Mouse (Mus musculus): ENCODE measurements around the gene Ugt1a9. TPM values are rescaled to one million over a fixed set of nuclear protein-coding genes. Genes with fewer than 3 reads are reported as not detected.

The Ugt1a9 gene
- total and polyA plus RNA-seq, 3 experiments, result not detected

DNA sequence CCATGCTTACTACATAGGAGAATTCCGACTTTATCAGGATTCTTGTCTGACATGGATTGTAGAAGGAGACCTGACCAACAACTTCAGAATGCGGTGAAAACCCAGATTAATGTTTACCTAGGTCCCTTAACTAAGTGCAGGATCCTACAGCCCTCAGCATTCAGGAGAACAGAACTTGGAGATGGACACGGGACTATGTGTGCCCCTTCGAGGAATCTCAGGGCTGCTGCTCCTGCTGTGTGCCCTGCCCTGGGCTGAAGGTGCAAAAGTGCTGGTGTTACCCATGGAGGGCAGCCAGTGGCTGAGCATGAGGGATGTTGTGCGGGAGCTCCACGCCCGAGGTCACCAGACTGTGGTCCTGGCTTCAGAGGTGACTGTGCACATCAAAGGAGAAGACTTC, 129.9 kb downstream of the Ugt1a9 start, which contains the start of gene Ugt1a2:
Ugt1a2 (plus strand) TSS at position 146 of the 400 bp plus-strand sequence.
- WGBS, result 75% methylated on average over 7 of the region's 7 CpGs
- H3K4me3 ChIP-seq, result no peak within 1 kb of the TSS
- H3K27me3 ChIP-seq (ENCODE audit: control insufficient read depth, insufficient read depth, low read length), result 0 out of 2 replicates have a peak, but pooled peaks cover 1% of the 10 kb centered on the region
- H3K27ac ChIP-seq, result no peak within 1 kb of the TSS
- H3K9ac ChIP-seq (ENCODE audit: low read depth, low read length), result no peak within 1 kb of the TSS
- intact Hi-C loops (cut with DNase I), result no loop called here
- TF ChIP-seq POLR2A (IDR thresholded peaks at IDR 0.05; ENCODE audit: insufficient read depth, low read depth, low read length) (no peak), EP300 (IDR thresholded peaks at IDR 0.05; ENCODE audit: insufficient read depth, low read depth, low read length) (no peak), CTCF (IDR thresholded peaks at IDR 0.05) (no peak)
- DNase-seq, result no peak
- H3K36me3 ChIP-seq (ENCODE audit: control insufficient read depth, insufficient read depth, low read length), result no peaks in the 10 kb centered on the region
- no peaks in the 10 kb centered on the region for H3K4me1 ChIP-seq (ENCODE audit: control insufficient read depth, insufficient read depth, low read length)
- H3K79me2 ChIP-seq (replicated peaks; ENCODE audit: control insufficient read depth, insufficient read depth, low read length), result no peaks in the 10 kb centered on the region

DNA sequence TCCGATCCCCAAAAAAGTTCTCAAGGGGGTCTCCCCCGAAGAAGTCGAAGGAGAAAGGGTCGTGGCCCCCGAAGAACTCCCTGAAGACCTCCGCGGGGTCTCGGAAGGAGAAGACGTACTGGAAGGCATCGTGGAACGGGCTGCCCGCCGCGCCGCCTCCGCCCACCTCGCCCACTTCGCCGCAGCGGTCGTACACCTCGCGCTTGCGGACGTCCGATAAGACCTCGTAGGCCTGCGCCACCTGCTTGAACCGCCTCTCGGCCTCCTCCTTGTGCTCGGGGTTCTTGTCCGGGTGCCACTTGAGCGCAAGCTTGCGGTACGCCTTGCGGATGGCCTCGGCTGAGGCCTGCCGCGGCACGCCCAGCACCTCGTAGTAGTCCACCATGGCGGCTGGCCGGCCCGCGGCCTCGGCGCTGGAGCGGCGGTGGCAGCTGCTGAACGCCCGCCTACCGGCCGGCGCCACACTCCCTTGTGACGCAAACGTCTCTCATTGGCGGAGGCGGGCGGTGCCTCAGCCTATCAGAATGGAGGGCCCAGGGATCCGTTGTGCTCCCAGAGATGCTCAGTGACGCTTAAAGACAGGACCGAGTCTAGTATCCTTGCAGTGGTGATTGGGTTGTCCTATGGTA, 134.8 kb downstream of the Ugt1a9 start, which contains the start of gene Dnajb3:
Dnajb3 (minus strand) TSS at position 489 of the 629 bp plus-strand sequence.
- no peaks in the 10 kb centered on the region for H3K36me3 ChIP-seq (ENCODE audit: control insufficient read depth, insufficient read depth, low read length)
- H3K4me1 ChIP-seq (ENCODE audit: control insufficient read depth, insufficient read depth, low read length), result no peaks in the 10 kb centered on the region
- intact Hi-C loops (cut with DNase I), result no loop called here
- H3K9ac ChIP-seq (ENCODE audit: low read depth, low read length), result peak within 1 kb of the TSS; percentile 71
- no peaks in the 10 kb centered on the region for H3K79me2 ChIP-seq (replicated peaks; ENCODE audit: control insufficient read depth, insufficient read depth, low read length)
- peak; percentile 68 to 76 for DNase-seq
- H3K27ac ChIP-seq, result no peak within 1 kb of the TSS
- H3K4me3 ChIP-seq, result peak within 1 kb of the TSS; percentile 48
- 6% methylated on average over 62 of the region's 62 CpGs for WGBS
- TF ChIP-seq EP300 (IDR thresholded peaks at IDR 0.05; ENCODE audit: insufficient read depth, low read depth, low read length) (no peak), POLR2A (IDR thresholded peaks at IDR 0.05; ENCODE audit: insufficient read depth, low read depth, low read length) (no peak), CTCF (IDR thresholded peaks at IDR 0.05) (no peak)
- no peaks in the 10 kb centered on the region for H3K27me3 ChIP-seq (ENCODE audit: control insufficient read depth, insufficient read depth, low read length)

DNA sequence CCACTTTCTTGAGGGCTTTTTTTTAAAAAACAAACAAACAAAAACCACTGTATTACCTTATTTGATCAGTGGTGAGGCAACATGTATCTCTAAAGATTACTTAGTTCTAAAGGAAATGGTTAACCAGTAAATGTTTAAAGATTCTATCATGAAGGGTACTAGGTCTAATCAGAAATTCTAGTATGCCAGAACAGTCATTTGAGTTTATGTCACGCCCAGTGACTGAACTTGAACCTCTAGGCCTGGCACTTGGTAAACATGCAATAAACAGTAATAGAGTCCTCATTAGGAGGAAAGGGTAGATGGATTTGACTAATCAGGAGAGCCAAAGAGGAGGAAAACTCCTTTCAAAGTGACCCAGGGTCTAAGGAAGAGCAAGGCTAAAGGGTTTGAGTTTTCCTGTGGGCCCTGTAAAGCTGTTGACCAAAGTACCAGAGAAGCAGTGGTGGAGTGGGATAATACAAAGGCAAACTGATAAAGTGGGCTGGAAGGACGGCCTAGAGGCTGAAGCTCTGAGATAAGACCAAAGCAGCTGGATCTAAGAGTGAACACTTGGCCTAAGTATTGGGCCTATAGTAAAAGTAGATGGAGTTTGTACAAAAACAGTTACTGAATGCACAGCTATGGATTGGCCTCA, 136.4 kb downstream of the Ugt1a9 start:
- WGBS, result 70% methylated on average over 2 of the region's 2 CpGs
- Histone ChIP-seq H3K27me3 (ENCODE audit: control insufficient read depth, insufficient read depth, low read length) (no peaks in the 10 kb centered on the region), H3K9ac (ENCODE audit: low read depth, low read length) (no peak overlapping the region), H3K27ac (no peak overlapping the region), H3K4me1 (ENCODE audit: control insufficient read depth, insufficient read depth, low read length) (no peaks in the 10 kb centered on the region), H3K36me3 (ENCODE audit: control insufficient read depth, insufficient read depth, low read length) (no peaks in the 10 kb centered on the region), H3K4me3 (no peak overlapping the region), H3K79me2 (replicated peaks; ENCODE audit: control insufficient read depth, insufficient read depth, low read length) (no peaks in the 10 kb centered on the region)
- DNase-seq, result no peak
- intact Hi-C loops (cut with DNase I), result no loop called here
- TF ChIP-seq CTCF (IDR thresholded peaks at IDR 0.05) (no peak), POLR2A (IDR thresholded peaks at IDR 0.05; ENCODE audit: insufficient read depth, low read depth, low read length) (no peak), EP300 (IDR thresholded peaks at IDR 0.05; ENCODE audit: insufficient read depth, low read depth, low read length) (no peak)

DNA sequence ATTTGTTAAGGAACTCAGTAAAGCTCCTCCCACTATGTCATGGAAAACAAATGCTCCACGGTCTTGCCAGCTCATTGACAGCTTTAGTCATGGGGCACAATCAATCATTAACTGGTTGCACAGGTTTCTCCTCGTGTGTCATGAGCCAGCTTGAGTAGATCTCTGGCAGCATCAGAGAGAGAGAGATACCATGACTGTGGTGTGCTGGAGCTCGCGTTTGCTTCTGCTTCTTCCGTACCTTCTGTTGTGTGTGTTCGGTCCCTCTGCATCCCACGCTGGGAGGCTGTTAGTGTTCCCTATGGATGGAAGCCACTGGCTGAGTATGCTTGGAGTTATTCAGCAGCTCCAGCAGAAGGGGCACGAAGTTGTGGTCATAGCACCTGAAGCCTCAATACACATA, 141.2 kb downstream of the Ugt1a9 start, which contains the start of gene Ugt1a1:
Ugt1a1 (plus strand) TSS at position 148 of the 400 bp plus-strand sequence.
- no peaks in the 10 kb centered on the region for H3K79me2 ChIP-seq (replicated peaks; ENCODE audit: control insufficient read depth, insufficient read depth, low read length)
- TF ChIP-seq CTCF (IDR thresholded peaks at IDR 0.05) (no peak), POLR2A (IDR thresholded peaks at IDR 0.05; ENCODE audit: insufficient read depth, low read depth, low read length) (no peak), EP300 (IDR thresholded peaks at IDR 0.05; ENCODE audit: insufficient read depth, low read depth, low read length) (no peak)
- 61% methylated on average over 8 of the region's 8 CpGs for WGBS
- H3K9ac ChIP-seq (ENCODE audit: low read depth, low read length), result no peak within 1 kb of the TSS
- no peaks in the 10 kb centered on the region for H3K27me3 ChIP-seq (ENCODE audit: control insufficient read depth, insufficient read depth, low read length)
- H3K4me1 ChIP-seq (ENCODE audit: control insufficient read depth, insufficient read depth, low read length), result no peaks in the 10 kb centered on the region
- intact Hi-C loops (cut with DNase I), result no loop called here
- H3K4me3 ChIP-seq, result no peak within 1 kb of the TSS
- H3K27ac ChIP-seq, result no peak within 1 kb of the TSS
- peak in 1 of 2 experiments; percentile 21 for DNase-seq
- H3K36me3 ChIP-seq (ENCODE audit: control insufficient read depth, insufficient read depth, low read length), result no peaks in the 10 kb centered on the region

DNA sequence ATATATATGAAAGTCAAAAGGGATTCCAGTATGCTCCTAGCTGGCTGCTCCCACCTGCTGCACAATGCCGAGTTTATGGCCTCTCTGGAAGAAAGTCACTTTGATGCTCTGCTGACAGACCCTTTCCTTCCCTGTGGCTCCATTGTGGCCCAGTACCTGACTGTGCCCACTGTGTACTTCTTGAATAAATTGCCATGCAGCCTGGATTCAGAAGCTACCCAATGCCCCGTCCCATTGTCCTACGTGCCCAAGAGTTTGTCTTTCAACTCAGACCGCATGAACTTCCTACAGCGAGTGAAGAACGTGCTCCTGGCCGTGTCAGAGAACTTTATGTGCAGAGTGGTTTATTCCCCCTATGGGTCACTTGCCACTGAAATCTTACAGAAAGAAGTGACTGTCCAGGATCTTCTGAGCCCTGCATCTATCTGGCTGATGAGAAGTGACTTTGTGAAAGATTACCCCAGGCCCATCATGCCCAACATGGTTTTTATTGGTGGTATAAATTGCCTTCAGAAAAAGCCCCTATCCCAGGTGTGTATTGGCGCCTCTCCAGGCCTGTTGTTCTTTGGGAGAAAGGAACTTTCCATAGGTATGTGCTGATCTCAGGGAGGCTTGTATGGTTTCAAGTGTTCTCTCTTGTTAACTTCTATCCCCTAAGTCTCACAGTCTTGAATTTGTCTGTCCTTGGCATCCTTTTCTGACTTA, 141.9 kb downstream of the Ugt1a9 start:
- H3K4me3 ChIP-seq, result no peak overlapping the region
- H3K27me3 ChIP-seq (ENCODE audit: control insufficient read depth, insufficient read depth, low read length), result no peaks in the 10 kb centered on the region
- H3K36me3 ChIP-seq (ENCODE audit: control insufficient read depth, insufficient read depth, low read length), result no peaks in the 10 kb centered on the region
- TF ChIP-seq POLR2A (IDR thresholded peaks at IDR 0.05; ENCODE audit: insufficient read depth, low read depth, low read length), result no peak
- no peak for TF ChIP-seq EP300 (IDR thresholded peaks at IDR 0.05; ENCODE audit: insufficient read depth, low read depth, low read length)
- TF ChIP-seq CTCF (IDR thresholded peaks at IDR 0.05), result no peak
- no peak for DNase-seq
- H3K9ac ChIP-seq (ENCODE audit: low read depth, low read length), result no peak overlapping the region
- H3K79me2 ChIP-seq (replicated peaks; ENCODE audit: control insufficient read depth, insufficient read depth, low read length), result no peaks in the 10 kb centered on the region
- WGBS, result 56% methylated on average over 8 of the region's 8 CpGs
- no peak overlapping the region for H3K27ac ChIP-seq
- no peaks in the 10 kb centered on the region for H3K4me1 ChIP-seq (ENCODE audit: control insufficient read depth, insufficient read depth, low read length)
- intact Hi-C loops (cut with DNase I), result no loop called here
